Mouse (Mus musculus): ENCODE measurements at regions not wholly inside any gene's neighbourhood (a gene's known extent, or its start where the extent isn't known, plus 50 kb on each side); places are given as distances from the start of the nearest gene placed in this dataset.
"Not testable (repeated sequence)": the region's sequence is repeated elsewhere in the genome, so short reads cannot be mapped to it uniquely, and the experiment has no call there.

DNA sequence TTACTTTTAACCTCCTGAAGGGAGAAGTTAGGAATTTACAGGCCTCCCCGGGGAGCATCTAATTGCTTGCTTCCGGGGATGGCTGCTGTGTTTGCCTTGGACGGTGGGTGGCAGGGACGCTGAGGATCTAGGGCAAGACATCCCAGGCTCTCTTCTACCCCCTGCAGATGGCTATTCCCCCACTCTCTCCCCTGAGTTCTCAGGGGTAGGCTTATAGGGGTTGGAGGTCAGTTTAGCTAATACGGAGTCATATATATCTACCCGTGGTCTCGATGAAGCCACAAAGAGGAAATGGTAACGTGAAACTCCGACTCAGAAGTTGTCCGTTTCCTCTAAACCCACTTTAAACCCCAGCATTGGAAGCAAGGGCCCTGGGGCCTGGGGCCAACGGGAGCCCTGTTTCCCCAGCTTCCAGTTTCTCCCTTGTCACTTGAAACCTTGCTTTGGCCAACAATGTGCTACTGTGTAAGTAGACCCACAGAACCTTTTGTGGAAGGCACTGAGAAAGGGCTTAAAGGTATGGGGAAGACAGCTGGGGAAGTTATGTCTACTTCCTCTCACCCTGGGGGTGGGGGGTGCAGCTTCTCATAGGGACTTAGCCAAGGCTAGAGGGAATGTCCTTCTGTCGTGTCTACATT, 156.4 kb downstream of the Opa1 start:
- ChIA-PET CTCF (interaction anchor here in 3 of 4 experiments (0.7 to 1.7 kb wide), 11 partner anchors 10 to 766 kb away, joined by 3 to 8 read pairs (median 4); no protein-coding TSS in a partner anchor), POLR2A (interaction anchor here (0.7 to 1.4 kb wide), 10 partner anchors 11 to 331 kb away, joined by 3 to 8 read pairs (median 4); partner anchors contain the start of gene Hes1 (in 1 of the 4))

DNA sequence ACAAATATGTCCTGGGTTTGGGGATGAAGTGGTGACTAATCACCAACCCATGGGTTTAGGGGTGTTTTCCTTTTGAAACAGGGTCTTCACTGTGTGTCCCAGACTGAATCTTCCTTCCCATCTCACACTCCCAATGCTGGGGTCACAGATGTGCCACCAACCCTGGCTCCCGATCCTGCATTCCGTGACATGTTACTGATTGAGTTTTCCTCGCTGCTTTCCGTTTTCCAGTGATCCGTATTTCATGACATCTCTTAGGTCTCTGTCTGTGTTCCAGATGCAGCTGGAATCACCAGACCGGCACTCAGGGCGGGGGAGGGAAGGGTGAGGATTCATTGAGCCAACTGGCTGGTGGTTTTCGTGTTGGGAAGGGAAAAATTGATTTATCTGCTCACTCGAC, 157.1 kb downstream of the Opa1 start:
- POLR2A ChIA-PET, result no interaction called here
- CTCF ChIA-PET, result interaction anchor here in 1 of 4 experiments (0.8 kb wide), 1 partner anchor 49 kb away, joined by 3 read pairs; no protein-coding TSS in a partner anchor

DNA sequence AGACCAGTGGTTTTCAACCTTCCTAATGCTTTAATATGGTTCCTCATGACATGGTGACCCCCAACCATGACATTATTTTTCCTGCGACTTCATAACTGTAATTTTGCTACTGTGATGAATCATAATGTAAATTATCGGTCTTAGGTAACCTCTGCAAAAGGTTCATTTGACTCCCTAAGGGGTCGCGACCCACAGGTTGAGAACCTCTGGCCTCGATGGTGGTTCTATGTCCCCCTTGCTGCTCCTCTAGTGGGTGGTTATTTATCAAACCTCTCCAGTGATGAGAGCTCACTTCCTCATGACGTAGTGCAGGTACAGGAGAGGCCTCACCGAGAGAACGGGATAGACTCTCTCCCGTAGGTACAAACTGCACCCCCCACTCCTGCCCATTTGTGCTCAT, 158.9 kb downstream of the Opa1 start:
- CTCF ChIA-PET, result interaction anchor here in 1 of 4 experiments (0.6 kb wide), 1 partner anchor 17 kb away, joined by 3 read pairs; no protein-coding TSS in a partner anchor
- POLR2A ChIA-PET, result no interaction called here

DNA sequence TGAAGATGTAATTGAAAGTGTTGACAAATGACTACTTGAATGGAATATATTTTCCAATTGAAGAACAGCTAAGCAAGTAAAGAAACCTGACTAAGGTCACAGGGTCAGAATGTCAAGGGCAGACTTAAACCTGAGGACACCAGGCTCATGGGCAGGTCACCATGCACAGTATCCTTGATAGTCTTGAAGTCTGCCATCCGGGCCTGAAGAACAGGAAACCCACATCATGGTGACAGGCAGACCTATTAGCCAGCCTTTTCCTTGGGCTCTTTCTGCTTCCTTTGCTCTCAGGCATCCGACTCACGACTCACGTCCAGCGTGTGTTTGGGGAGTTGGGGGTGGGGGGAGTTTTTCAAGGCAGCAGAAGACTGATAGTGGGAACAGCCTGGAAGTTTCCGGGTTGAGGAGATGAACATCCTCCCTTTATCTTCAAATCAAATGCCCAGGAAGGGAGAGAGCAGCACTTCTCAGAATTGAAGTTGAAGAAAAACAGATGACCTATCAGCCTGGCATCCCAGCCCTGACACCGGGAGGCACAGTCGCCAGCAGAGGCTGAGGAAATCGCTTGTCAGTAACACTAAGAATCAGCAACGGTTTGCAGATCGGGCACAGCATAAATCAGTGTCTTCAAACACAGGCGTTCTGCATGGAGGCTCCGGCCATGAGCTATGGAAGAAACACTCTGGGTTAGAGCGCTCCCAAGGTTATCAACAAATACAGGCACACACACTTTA, 163.5 kb downstream of the Opa1 start:
- ChIA-PET POLR2A (interaction anchor here in 1 of 4 experiments (1.3 kb wide), 1 partner anchor 8 kb away, joined by 4 read pairs; no protein-coding TSS in a partner anchor), CTCF (interaction anchor here in 1 of 4 experiments (1.0 kb wide), 1 partner anchor 114 kb away, joined by 3 read pairs; no protein-coding TSS in a partner anchor)

DNA sequence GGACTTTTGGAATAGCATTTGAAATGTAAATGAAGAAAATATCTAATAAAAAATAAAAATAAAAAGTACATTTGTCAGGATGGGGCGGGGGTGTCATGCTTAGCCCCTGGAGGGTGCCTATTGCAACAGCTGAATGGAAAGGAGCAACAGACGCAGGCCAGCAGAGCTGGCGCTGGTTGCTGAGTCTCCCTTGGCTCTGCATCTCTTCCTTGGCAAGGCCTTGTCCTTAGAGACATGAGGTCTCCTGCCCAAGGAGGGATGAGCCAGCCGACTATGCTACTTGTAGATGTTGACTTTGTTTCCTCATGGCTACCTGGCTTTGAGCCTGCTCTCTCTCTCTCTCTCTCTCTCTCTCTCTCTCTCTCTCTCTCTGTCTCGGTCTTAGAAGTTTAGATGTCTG, 166.4 kb downstream of the Opa1 start:
- ChIA-PET POLR2A (interaction anchor here in 1 of 4 experiments (0.6 to 1.7 kb wide), 3 partner anchors 10 to 56 kb away, joined by 3 to 4 read pairs (median 4); no protein-coding TSS in a partner anchor), CTCF (interaction anchor here in 1 of 4 experiments (0.6 kb wide), 1 partner anchor 18 kb away, joined by 4 read pairs; no protein-coding TSS in a partner anchor)

DNA sequence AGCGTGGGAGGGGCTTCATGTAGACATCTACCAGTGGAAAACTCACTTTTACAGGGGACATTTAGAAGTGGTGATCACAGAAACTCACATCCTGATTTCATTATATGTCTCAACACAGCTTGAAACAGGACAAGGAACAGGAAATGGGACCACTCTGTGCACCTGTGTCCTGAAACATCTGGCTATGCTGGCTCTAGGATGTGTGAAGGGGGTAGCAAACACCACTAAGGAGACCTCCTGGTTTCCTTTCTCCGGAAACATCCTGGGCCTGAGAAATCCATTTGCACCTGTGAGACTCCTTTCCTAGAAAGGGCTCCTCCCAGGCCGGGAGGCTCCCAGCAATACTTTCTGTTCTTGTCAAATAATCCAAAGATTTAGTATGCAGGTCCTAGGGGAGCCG, 167.1 kb downstream of the Opa1 start:
- CTCF ChIA-PET, result interaction anchor here in 2 of 4 experiments (0.5 to 0.6 kb wide), 2 partner anchors 18 to 117 kb away, joined by 3 to 4 read pairs; no protein-coding TSS in a partner anchor
- POLR2A ChIA-PET, result interaction anchor here in 2 of 4 experiments (0.5 to 1.7 kb wide), 3 partner anchors 11 to 171 kb away, joined by 3 to 4 read pairs (median 4); no protein-coding TSS in a partner anchor

DNA sequence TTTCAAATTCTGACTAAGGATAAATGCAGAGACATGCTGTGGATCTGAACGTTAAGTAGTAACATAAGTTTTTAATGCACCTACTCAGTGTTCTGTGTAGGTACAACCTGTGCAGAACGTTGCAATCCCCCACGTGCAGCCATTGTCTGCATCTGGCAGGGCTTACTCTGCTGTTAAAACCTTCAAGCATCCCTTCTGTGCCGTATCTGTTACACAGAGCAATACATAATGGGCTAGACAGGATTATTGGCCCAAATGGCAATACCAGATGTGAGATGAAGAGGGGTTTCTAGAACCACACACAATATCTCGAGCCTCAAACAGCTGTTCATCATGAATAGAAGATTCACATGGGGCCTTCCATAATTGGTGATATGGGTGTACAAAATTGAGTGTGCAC, 170.0 kb downstream of the Opa1 start:
- POLR2A ChIA-PET, result interaction anchor here in 2 of 4 experiments (0.6 to 1.1 kb wide), 2 partner anchors 66 to 507 kb away, joined by 3 read pairs; no protein-coding TSS in a partner anchor
- CTCF ChIA-PET, result interaction anchor here in 2 of 4 experiments (0.5 to 0.6 kb wide), 2 partner anchors 120 to 1418 kb away, joined by 3 to 5 read pairs; no protein-coding TSS in a partner anchor

DNA sequence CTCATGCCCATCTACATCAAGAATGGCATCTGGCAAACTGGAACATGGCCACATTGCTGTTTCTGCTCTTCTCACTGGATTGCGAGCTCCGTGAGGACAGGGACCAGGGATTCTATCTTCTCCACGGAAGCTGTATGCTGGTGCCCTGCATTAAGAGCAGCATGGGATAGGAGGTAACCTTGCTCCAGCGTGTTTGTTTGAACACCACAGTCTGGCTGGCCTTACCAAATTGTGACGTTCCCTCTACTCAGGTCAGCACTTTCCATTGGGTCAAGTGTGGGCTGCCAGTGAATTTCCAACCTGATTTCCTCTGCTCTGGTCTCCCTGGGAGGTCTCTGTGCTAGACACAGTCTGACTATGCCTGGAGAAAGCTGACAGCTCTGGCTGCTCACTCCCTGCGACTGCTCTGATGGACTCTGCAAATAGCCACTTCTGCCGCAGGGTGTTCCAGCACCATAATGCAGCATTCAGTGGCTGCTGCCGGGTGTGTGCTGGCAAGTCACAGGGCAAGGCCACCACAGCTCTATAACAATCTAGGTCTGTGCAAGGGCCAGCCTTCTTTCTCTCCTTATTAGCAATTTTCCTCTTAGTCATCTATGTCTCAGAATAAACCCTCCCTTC, 175.6 kb downstream of the Opa1 start:
- CTCF ChIA-PET, result interaction anchor here in 1 of 4 experiments (0.5 kb wide), 1 partner anchor 100 kb away, joined by 4 read pairs; no protein-coding TSS in a partner anchor
- POLR2A ChIA-PET, result interaction anchor here in 3 of 4 experiments (0.5 to 1.1 kb wide), 4 partner anchors 15 to 20 kb away, joined by 3 to 4 read pairs (median 3); no protein-coding TSS in a partner anchor

DNA sequence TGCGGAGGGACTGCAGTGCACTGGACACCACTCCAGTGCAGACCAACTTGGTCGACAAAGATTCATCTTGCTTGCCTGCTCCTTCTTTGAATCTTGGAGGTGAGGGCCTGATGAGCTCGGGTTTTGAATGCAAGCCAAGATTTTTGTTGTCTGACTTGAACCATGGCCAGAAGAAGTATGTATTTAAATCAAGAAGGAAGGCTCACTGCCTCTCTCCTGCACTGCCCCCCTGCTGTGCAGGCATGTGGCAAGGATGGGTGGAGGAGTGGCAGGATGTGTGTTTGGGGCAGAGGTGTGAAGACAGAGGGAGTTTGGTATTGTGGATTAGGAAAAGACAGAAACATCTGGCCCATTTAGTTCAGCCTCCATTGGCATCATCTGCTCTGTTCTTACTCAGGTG, 179.1 kb downstream of the Opa1 start:
- CTCF ChIA-PET, result interaction anchor here in 1 of 4 experiments (0.5 kb wide), 1 partner anchor 23 kb away, joined by 6 read pairs; no protein-coding TSS in a partner anchor
- POLR2A ChIA-PET, result interaction anchor here in 3 of 4 experiments (0.6 to 1.4 kb wide), 8 partner anchors 10 to 920 kb away, joined by 3 to 6 read pairs (median 4); no protein-coding TSS in a partner anchor

DNA sequence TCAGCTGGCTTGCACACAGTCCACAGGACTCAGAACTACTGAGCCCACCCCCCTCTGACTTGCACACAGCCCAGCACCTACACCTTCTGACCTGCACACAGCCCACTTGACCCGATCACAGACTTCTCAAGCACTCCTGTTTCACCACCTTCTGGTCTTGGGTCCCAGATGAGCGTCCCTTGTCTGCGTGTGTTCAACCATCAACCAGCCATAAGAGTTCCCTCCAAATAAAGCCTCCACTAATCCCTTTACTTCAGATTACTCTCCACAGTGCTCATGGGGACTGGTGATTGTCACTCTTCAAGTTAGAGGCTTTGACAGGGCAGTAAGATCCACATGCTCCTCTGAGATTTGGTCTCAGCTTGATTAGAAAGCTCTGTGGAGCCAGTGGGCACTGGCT, 180.3 kb downstream of the Opa1 start:
- CTCF ChIA-PET, result interaction anchor here in 1 of 4 experiments (0.6 kb wide), 1 partner anchor 24 kb away, joined by 13 read pairs; no protein-coding TSS in a partner anchor
- POLR2A ChIA-PET, result interaction anchor here in 3 of 4 experiments (0.7 to 1.4 kb wide), 5 partner anchors 12 to 105 kb away, joined by 3 to 4 read pairs (median 4); no protein-coding TSS in a partner anchor

DNA sequence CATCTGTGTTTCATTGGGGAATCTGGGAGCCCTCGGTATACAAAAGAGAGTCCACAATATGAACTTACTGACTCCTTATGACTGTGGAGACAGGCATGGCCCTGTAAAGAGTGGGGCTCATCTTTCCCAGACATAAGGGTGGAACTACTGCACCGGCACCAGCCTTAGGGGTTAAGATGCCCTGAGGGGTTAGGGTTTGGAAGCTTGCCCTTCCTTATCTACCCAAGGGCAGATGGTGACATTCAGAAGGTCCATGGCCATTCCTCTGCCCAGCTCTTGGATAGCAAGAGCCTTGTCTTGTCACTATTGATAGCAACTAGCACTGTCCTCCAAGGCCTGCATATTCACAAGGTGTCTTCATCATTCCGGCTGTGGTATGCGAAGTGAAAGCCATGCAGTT, 181.5 kb downstream of the Opa1 start:
- POLR2A ChIA-PET, result interaction anchor here in 2 of 4 experiments (0.6 to 1.7 kb wide), 4 partner anchors 10 to 103 kb away, joined by 3 to 4 read pairs (median 3); no protein-coding TSS in a partner anchor
- CTCF ChIA-PET, result no interaction called here

DNA sequence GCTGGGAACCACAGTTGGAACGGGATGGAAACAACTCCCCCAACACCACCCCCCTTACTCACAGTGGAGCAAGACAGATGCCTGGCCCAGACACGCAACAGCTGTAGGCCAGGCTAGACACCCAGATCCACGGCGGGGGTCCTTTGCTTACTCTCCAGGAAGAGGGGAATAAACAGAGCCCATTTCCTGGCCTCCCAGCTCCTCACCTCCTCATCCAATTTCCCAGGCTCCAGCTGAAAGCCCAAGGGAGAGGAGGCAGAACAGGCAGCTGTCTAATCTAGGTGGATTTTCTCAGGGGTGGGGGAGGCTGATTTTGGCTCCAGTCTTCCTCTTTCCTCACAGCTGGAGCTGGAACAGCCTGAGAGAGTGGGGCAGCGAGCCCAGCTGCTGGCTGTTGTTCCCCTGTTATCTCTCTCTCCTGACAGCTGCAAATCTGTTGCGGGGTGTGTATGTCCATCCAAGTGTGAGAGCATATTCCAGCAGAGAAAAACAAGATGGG, 182.7 kb downstream of the Opa1 start:
- CTCF ChIA-PET, result interaction anchor here in 1 of 4 experiments (0.6 kb wide), 1 partner anchor 59 kb away, joined by 3 read pairs; no protein-coding TSS in a partner anchor
- POLR2A ChIA-PET, result interaction anchor here in 2 of 4 experiments (0.7 to 1.7 kb wide), 4 partner anchors 10 to 304 kb away, joined by 4 to 7 read pairs (median 4); no protein-coding TSS in a partner anchor

DNA sequence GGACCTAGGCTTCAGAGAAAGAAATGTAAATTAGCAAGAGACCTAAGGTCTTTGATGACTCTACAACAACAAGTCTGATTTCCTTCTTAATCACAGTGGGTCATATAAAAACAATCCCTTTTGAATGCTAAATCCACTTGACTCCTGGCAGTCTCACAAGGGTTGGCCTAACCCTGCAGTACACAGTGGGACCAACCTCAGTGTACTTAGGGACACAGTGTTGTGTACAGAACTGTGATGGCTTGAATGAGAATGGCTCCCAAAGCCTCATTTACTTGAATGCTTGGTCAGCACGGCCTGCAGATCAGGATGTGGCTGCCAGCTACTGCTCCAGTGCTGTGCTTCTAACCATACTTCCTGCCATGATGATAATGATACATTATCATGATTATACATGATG, 185.2 kb downstream of the Opa1 start:
- ChIA-PET POLR2A (no interaction called here), CTCF (interaction anchor here in 1 of 4 experiments (0.6 kb wide), 1 partner anchor 75 kb away, joined by 4 read pairs; no protein-coding TSS in a partner anchor)

DNA sequence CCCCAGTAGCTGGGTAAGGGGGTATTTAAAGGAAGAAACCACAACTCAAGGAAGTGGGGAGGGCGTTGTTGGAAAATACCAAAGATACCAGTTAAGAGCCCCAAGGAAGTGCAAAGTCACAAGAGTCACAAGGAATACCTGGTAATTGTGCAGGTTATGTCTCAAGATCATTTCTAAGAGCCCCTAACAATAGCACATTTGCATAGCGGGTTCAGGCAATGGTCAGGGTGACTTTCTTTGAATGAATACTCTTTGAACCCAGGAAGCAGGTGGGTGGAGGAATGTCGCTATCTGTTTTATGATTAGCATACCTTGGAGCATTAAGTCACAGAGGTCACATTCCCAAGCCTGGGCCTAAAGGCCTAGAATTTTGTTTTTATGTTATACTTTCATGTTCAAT, 186.7 kb downstream of the Opa1 start:
- CTCF ChIA-PET, POLR2A ChIA-PET: not testable (repeated sequence)

DNA sequence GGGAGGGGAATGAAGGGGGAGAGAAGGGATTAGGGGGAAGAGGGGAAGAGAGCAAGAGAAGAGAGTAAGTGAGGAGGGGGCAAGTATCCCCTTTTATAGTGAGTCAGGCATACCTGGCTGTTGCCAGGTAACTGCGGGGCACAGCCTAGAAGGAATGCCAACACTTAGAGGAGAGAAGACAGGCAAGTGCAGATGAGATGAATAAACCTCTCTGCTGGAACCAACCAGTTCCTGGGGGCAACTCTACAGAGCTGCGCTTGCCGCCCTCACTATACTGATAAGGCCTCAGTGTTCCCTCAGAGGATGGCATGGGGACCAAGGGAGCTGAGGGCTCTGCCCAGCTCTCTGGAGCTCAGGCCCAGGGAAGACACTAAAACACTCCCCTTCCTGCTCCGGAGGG, 192.2 kb downstream of the Opa1 start:
- ChIA-PET POLR2A (interaction anchor here in 3 of 4 experiments (0.7 to 2.2 kb wide), 32 partner anchors 9 to 389 kb away, joined by 3 to 16 read pairs (median 4); partner anchors contain the start of gene Hes1 (in 2 of the 3)), CTCF (interaction anchor here in 2 of 4 experiments (0.6 to 1.1 kb wide), 3 partner anchors 43 to 393 kb away, joined by 3 to 6 read pairs (median 4); no protein-coding TSS in a partner anchor)

DNA sequence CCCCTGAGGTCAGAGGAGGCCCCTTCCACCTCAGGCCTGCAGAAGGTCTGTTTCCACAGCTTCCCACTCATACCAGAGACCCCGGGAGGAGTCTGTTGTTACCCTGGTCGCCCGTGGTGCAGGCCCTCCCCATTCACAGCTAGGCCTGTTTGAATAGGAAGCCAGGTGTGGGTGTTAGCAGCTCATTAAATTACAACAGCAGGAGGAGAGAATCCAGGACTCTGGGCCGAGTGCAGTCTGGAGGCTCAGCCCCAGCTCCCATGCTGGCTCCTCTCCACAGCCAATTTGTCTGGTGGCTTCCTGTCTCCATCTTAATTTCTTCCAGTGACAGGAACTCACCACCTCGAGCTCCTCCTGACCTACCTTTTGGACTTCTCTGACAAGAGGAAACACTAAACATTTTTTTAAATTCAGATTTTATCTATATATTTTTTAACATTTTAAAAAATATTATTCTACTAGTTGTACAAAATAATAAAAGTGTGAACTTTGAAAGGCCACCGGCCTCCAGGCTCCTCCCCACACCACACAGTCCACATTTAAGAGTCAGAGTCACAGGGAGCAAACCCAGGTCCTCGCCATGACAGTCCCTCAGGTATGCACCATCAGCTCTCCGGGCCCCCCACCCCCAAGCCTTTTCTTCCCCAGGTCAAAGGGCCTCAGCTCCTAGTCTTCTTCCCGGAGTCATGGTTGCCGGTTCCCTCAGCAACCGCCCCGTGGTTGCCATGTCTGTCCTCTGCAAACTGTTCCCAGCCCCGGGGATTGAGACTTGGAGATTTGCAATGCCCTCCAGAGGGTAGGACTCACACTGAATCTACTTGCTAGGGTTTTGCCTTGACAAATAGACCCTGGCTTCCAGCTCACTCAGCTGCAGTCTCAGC, 192.8 kb downstream of the Opa1 start:
- ChIA-PET CTCF (interaction anchor here in 2 of 4 experiments (0.6 to 1.1 kb wide), 4 partner anchors 25 to 392 kb away, joined by 3 to 6 read pairs (median 4); no protein-coding TSS in a partner anchor), POLR2A (interaction anchor here in 3 of 4 experiments (0.7 to 2.2 kb wide), 35 partner anchors 8 to 388 kb away, joined by 3 to 16 read pairs (median 4); partner anchors contain the start of gene Hes1 (in 2 of the 3))

DNA sequence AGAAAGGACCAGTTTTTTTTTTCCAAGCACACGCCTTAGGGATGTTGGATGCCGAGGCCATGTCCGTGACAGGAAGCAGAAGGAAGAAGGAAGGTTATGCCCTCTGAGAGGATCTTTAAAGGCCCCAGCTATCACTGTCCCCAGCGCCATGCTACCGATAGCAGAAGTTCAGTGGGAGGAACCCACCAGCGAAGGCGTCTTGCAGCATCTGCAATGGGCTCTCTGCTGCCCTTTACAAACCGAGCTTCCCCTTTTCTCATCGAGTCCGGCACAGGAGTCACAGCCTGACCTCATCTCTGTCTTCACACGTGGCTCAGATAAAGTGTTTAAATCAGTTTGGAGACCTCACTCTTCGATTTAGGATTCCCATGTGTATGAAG, 193.5 kb downstream of the Opa1 start:
- POLR2A ChIA-PET, result interaction anchor here in 3 of 4 experiments (1.0 to 2.2 kb wide), 16 partner anchors 14 to 293 kb away, joined by 3 to 16 read pairs (median 5); partner anchors contain the start of gene Hes1 (in 2 of the 3)
- CTCF ChIA-PET, result interaction anchor here in 1 of 4 experiments (0.6 kb wide), 1 partner anchor 26 kb away, joined by 3 read pairs; no protein-coding TSS in a partner anchor
